Mouse (Mus musculus) left cerebral cortex, adult 18-20 months (tissue): ENCODE data around the gene Gm49378. TPM values are rescaled to one million over a fixed set of nuclear protein-coding genes. Genes with fewer than 3 reads are reported as not detected.

Experiments
- DNase-seq, 2 experiments: peaks; one replicate each; pipeline ENCODE4 v3.0.0; 2021 to 2022; ENCODE audit warnings: low spot score in 2 of 2, mixed read lengths in 1 of 2
- long read RNA-seq, 2 experiments: library from polyadenylated mRNA; stranded (forward); transcript quantifications; one replicate each; pipeline ENCODE4 v2.0.0; 2021
- total RNA-seq, 2 experiments: library from RNA; stranded (reverse); gene quantifications; 2 replicates each; pipeline ENCODE4 v1.2.3; 2021

The Gm49378 gene
- 1 to 10 TPM; 3.6 to 4.3 TPM for total RNA-seq
- long read RNA-seq, experiment 1: 0 reads
- long read RNA-seq, experiment 2: 0 reads

DNA sequence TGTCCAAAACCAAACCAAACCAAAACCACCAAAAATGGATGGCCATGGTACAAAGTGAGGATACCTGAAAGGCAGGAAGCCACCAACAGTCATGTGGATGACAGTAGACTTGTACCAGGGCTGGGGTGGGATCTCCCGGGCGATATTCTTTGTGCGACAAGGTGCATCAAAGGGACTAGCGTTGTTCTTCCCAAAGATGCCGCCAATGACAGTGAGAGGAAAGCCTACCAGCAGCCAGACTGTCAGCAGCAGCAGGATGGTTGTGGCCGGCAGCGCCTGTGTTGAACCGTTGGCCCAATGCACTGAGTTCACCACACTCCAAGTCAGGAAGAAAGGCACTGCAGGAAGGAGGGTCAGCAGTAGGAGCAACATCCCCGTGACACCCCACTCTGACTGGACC is at the start of gene Gm49378:
Gene Gm49378, minus strand, starts transcription at position 101 of the 400 bp plus-strand sequence.
- no peak for DNase-seq

DNA sequence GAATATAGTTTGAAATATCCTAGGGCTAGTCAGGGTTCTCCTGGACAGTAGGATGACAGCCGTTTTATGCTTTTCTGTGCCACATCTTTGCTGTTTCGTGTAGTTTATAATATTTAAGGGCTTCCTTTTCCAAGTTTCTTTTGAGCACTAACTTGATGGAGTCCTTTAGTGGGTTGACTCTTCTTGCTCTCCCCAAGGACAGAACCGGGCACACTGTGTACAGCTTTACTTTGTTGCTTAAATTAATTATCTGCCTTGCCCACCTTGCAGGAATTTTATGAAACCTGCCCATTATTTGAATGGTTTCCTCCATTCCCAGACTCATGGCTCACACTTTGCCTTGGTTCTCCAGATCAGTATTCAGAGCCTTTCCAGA is 44.4 kb upstream of the Gm49378 start:
- no peak for DNase-seq

- DNase-seq: peak; percentile 97 to 98
Observed at GRCm38 (mm10) chr14:55681160-55682117, 43.7 kb upstream of the Gm49378 start, which contains the start of gene Tinf2. TSS of gene Tinf2 (minus strand) at chr14:55681820.

- DNase-seq: no peak
Observed at GRCm38 (mm10) chr14:55677615-55678014, 39.9 kb upstream of the Gm49378 start.

DNA sequence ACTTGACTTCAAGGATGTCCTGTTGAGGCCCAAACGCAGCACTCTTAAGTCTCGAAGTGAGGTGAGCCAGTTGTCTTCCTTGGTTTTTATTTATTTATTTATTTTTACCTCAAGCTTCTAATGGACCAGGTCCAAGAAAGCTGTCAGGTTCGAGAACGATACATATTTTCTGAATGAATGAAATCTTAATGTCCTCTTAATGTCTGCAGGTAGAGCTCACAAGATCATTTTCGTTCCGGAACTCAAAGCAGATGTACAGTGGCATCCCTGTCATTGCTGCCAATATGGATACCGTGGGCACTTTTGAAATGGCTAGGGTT is 35.0 kb upstream of the Gm49378 start:
- DNase-seq: no peak

DNA sequence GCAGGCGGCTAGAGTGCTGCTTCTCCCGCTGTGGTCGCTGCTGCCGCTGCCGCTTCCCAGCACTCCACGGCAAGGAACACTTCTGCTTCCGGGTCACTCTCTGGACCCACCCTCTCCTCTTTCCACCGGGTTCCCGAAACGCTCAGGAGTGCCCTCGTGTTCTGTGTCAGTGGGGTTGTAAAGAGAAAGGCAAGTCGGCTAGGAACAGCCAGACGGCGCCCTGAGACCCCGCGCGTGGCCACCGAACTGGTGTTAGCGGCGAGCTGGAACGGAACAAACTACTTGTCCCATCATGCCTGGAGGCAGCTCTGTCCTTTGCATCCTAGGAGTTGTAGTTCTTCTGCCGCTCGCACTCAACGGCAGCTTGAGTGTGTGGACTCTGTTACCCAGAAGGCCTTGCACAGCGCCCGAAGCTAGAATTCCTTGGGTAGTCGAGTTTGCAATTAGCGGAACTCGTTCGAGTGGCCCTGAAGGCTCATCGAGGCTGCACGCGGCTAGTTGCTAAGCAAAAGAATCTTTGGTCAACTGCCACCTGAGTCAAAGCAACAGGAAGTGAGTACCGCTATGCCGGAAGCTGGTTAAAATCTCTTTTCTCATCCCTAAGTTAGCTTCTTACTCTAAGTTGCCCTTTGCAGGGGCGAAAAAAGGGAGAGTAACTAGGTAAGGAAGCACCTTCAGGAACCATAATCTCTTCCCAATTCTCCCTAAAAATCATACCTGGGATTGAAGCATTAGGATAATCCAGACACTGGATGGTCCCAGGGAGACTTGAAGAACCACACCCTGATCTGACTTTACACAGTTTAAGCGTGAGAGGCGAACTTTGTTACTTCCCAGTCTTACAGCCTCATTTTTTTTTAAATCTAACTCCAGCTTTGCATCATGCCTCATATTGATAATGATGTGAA is 34.4 kb upstream of the Gm49378 start, which contains the start of the genes Gmpr2 and Nedd8:
Gene Gmpr2, plus strand, starts transcription at position 109 of the 908 bp plus-strand sequence.
Gene Nedd8, minus strand, starts transcription at position 292 of the 908 bp plus-strand sequence.
- peak; percentile 82 to 92 for DNase-seq

GRCm38 (mm10) chr14:55671486-55671832 is 33.8 kb upstream of the Gm49378 start:
- no peak for DNase-seq

GRCm38 (mm10) chr14:55660636-55661035 is 22.9 kb upstream of the Gm49378 start:
- DNase-seq: no peak

DNA sequence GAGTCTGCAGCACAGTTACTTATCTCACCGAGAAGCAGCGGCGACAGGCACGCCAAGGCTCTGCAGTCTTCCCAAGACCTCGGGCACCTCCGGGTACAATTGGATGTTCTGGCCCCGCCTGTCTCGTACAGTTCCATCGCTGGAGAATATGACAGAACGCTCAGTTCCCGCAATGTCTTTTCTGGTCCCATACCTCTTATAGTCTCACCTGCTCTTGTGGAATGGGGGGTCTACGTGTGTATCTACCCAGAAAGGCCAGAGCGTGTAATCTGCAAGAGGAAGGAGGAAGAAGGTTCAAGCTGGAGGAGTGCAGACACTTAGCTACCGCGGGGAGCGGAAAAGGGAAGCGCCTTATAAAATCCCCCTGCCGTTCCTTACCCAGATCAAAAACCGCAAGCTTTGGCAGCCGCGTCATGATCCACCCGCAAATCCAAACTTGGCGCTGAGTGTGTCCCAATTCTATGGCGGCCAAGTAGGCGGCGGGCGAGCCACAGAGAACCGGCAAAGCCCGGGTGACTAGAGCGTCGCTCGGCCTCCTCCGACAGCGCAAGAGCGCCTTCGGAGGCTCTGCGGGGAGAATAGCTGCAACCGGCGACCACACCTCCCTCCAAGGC is 22.4 kb upstream of the Gm49378 start, which contains the start of gene Mdp1:
Gene Mdp1, minus strand, starts transcription at position 549 of the 614 bp plus-strand sequence.
- peak; percentile 77 to 88 for DNase-seq

DNA sequence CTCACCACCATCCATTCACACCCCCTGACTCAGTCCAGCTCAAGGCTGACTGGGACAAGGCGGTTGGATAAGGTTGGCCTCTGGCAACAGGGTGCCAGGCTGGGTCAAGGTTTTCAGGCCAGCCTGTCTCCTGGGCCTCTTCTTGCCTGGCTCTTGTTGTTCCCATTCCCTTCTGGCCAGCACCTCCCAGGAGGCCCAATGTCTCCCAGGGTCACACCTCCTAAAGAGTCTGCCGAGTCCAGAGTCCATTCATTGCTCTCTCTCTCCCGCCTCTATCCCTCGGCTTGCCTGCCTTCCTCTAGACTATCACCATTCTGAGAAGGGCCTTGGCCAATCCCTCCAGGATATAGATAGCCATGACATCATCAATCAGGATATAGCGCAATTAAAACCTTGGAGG is 20.3 kb upstream of the Gm49378 start:
- no peak for DNase-seq

DNA sequence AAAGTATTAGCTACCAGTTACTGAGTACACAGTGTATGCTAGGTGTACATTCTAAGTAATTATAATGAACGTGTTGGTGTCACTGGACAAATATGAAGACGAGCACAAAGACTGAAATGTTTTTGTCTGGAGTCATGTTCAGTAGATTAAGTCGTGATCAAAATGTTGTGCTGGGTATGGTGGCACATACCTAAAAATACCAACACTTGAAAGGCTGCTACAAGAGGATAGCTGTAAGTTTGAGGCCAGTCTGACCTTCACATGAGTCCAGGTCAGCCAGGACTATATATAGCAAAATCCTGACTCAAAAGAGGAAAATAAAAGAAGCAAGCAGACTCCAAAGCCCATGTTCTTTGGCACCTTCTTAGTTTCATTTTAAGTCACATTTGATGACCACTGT is 19.2 kb upstream of the Gm49378 start:
- DNase-seq: no peak

GRCm38 (mm10) chr14:55651528-55651927 is 13.8 kb upstream of the Gm49378 start:
- no peak for DNase-seq

DNA sequence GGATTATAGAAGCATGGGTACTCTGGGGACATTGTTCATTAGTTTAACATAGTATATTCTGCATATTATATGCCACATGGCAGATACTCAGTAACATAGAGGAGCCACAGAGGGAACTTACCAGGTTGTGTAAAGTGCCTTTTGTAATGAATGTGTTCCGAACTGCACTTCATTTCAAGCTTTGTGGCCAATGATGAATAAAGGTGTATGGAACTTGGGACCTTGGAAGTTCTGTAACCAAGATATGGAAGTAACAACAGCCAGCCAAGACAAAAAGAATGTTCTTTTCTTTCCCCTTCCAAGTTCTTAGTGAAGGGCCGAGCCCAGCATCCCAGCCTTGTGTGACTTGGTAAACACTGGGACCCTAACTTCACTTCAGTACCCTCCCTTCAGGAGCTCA is 12.2 kb upstream of the Gm49378 start, which contains the start of gene Tssk4:
Gene Tssk4, plus strand, starts transcription at position 301 of the 400 bp plus-strand sequence.
- no peak for DNase-seq

GRCm38 (mm10) chr14:55644261-55644888 is 6.7 kb upstream of the Gm49378 start:
- no peak for DNase-seq

DNA sequence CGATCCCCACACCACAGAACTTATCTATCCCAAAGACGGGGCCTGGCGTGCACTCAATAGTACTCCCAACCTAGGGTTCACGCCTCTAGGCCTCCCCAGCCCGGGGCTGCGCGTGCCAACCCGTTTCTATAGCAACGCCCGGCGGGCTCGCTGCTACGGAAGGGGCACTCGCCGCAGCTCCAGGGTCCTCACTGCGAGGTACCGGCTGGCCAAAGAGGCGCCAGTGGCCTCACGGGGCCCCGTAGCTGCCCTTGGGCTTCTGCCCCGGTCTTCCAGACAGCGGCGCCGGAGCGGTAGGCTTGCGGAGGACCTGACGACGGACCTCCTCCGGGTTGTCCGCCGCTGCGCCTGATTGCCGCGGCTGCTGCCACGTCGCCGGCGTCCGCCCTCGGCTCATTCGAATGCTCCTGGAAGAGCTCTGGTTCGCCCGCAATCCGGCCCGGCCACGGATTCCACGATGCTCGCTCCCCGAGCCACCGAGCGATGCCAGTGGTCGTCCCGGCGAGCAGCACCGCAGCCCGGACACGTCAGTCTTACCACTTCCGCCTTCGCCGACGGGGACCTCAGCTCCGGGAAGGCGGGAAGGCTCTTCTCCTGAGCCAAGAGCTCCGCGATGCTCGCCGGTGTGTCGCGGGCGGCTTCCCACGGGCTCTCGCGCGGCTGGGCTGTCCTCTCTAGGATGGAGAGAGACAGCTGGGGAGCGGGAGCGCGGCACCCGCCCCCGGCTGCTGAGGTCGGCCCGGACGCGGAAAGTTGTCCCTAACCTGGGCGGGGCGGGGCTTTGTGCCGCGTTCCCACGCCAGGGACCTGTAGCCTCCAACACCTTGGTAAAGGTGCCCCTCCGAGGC is 5.6 kb upstream of the Gm49378 start, which contains the start of gene Tm9sf1:
Gene Tm9sf1, minus strand, starts transcription at position 747 of the 848 bp plus-strand sequence.
- peak; percentile 75 to 85 for DNase-seq

GRCm38 (mm10) chr14:55642679-55643059 is 5.0 kb upstream of the Gm49378 start:
- DNase-seq: no peak

DNA sequence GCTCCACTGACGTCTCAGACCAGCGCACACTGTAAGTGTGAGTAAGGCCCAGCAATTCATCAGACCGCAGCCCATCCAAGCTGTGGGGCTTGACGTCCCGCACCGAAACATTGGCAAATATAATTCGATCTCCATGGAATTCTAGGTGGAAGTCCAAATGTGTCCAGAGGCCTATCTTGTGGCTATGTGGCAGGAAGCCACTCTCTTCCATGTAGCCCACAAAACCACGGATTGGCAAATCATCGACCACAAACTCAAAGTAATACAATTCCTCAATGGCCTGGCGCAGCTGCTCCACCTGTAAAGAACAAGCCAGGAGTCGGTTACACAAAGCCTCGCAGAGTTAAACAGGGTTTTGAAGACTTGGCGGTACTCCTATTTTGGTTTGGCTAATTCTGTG is 3.6 kb upstream of the Gm49378 start:
- no peak for DNase-seq

DNA sequence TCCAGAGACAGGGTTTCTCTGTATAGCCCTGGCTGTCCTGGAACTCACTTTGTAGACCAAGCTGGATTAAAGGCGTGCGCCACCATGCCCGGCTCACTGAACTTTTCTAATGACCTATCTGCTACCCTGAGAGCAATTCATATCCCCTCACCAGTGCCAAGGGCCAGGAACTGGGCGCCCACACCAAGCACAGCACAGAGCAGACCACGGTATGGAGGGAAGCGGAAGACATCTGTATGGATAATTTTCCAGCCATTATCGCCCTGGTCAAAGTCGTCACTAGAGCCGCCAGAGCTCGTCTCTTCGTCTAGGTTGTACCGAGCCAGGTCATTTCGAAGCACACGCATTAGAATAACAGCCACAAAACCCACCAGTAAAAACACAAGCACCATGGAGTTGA is 3.1 kb upstream of the Gm49378 start:
- no peak for DNase-seq

- DNase-seq: peak; percentile 88 to 91
Observed at GRCm38 (mm10) chr14:55635523-55636007, 2.1 kb downstream of the Gm49378 start, which contains the start of gene Ipo4. TSS of gene Ipo4 (minus strand) at chr14:55635957.
